Mouse (Mus musculus) heart, postnatal 0 days (tissue): ENCODE results near the gene Tmem218.

Experiments
- CTCF ChIP-seq: IDR thresholded peaks from 2 replicates; pipeline ENCODE4 v1.5.1; 2016; ENCODE audit warnings: antibody characterized with exemption, control low read depth, low read depth
- EP300 ChIP-seq: IDR thresholded peaks from 2 replicates; pipeline ENCODE4 v1.6.1; 2016; ENCODE audit warnings: antibody characterized with exemption, low read depth

GRCm38 (mm10) chr9:37200414-37200813 lies 7.6 kb upstream of the Tmem218 start:
- TF ChIP-seq CTCF = no peak
- TF ChIP-seq EP300 = no peak
